Mouse (Mus musculus) splenic B cell, adult 2 months (primary cell): ENCODE measurements around the gene Kdm3a.

Source experiments
- DNase-seq: peaks from one replicate; pipeline ENCODE4 v3.0.0-alpha.2; 2011; ENCODE audit warnings: low read depth, low spot score
- H3K27me3 ChIP-seq: 2 replicates; pipeline ENCODE4 v1.6.1; 2012; ENCODE audit warnings: mild to moderate bottlenecking, low read length, moderate library complexity, mixed read lengths; ENCODE audit not compliant: control insufficient read depth, poor library complexity, insufficient read depth, severe bottlenecking
- H3K36me3 ChIP-seq: 2 replicates; pipeline ENCODE4 v1.6.1; 2012; ENCODE audit warnings: mild to moderate bottlenecking, low read length, moderate library complexity, mixed read lengths; ENCODE audit not compliant: control insufficient read depth, poor library complexity, insufficient read depth, severe bottlenecking

Kdm3a gene

GRCm38 (mm10) chr6:71632829-71633662, at the start of gene Kdm3a:
Gene Kdm3a, minus strand, starts transcription at chr6:71632990.
- Histone ChIP-seq H3K36me3 (0 out of 2 replicates have a peak, but pooled peaks cover 1% of the 10 kb centered on the region), H3K27me3 (no peaks in the 10 kb centered on the region)
- peak; percentile 99 for DNase-seq

- Histone ChIP-seq H3K27me3 (no peaks in the 10 kb centered on the region; the same call in 1 of the 2 replicates), H3K36me3 (no peaks in the 10 kb centered on the region)
- peak; percentile 7 for DNase-seq
Observed at GRCm38 (mm10) chr6:71678891-71679290, 46.1 kb upstream of the Kdm3a start.

- H3K27me3 ChIP-seq, result no peaks in the 10 kb centered on the region; the same call in 1 of the 2 replicates
- H3K36me3 ChIP-seq, result no peaks in the 10 kb centered on the region
- DNase-seq, result peak; percentile 19
Observed at GRCm38 (mm10) chr6:71673166-71673565, 40.4 kb upstream of the Kdm3a start.

- Histone ChIP-seq H3K36me3 (no peaks in the 10 kb centered on the region), H3K27me3 (no peaks in the 10 kb centered on the region)
- no peak for DNase-seq
Observed at GRCm38 (mm10) chr6:71664511-71664910, 31.7 kb upstream of the Kdm3a start.

- no peaks in the 10 kb centered on the region for H3K27me3 ChIP-seq
- no peaks in the 10 kb centered on the region for H3K36me3 ChIP-seq
- DNase-seq, result no peak
Observed at GRCm38 (mm10) chr6:71658290-71658689, 25.5 kb upstream of the Kdm3a start.

GRCm38 (mm10) chr6:71655835-71656234, 23.0 kb upstream of the Kdm3a start:
- Histone ChIP-seq H3K36me3 (no peaks in the 10 kb centered on the region), H3K27me3 (no peaks in the 10 kb centered on the region)
- no peak for DNase-seq

- no peaks in the 10 kb centered on the region for H3K36me3 ChIP-seq
- H3K27me3 ChIP-seq, result no peaks in the 10 kb centered on the region
- no peak for DNase-seq
Observed at GRCm38 (mm10) chr6:71651868-71652267, 19.1 kb upstream of the Kdm3a start.

- no peak for DNase-seq
- Histone ChIP-seq H3K36me3 (0 out of 2 replicates have a peak, but pooled peaks cover 1% of the 10 kb centered on the region), H3K27me3 (no peaks in the 10 kb centered on the region)
Observed at GRCm38 (mm10) chr6:71632486-71632828, 333 bp downstream of the Kdm3a start.

- Histone ChIP-seq H3K27me3 (no peaks in the 10 kb centered on the region), H3K36me3 (peaks cover 1% of the 10 kb centered on the region; the same call in 1 of the 2 replicates)
- no peak for DNase-seq
Observed at GRCm38 (mm10) chr6:71631706-71632461, 906 bp downstream of the Kdm3a start.

- H3K27me3 ChIP-seq, result no peaks in the 10 kb centered on the region
- DNase-seq, result peak; percentile 7
- H3K36me3 ChIP-seq, result peaks cover 1% of the 10 kb centered on the region; the same call in 1 of the 2 replicates
Observed at GRCm38 (mm10) chr6:71631196-71631595, 1.6 kb downstream of the Kdm3a start.

- H3K27me3 ChIP-seq, result no peaks in the 10 kb centered on the region
- H3K36me3 ChIP-seq, result peaks cover 14% of the 10 kb centered on the region; the same call in 1 of the 2 replicates
- no peak for DNase-seq
Observed at GRCm38 (mm10) chr6:71627325-71627724, 5.5 kb downstream of the Kdm3a start.

- H3K27me3 ChIP-seq, result no peaks in the 10 kb centered on the region
- no peak for DNase-seq
- H3K36me3 ChIP-seq, result peaks cover 14% of the 10 kb centered on the region; the same call in 1 of the 2 replicates
Observed at GRCm38 (mm10) chr6:71625984-71626383, 6.8 kb downstream of the Kdm3a start.

GRCm38 (mm10) chr6:71624723-71625122, 8.1 kb downstream of the Kdm3a start:
- DNase-seq, result no peak
- Histone ChIP-seq H3K36me3 (peaks cover 13% of the 10 kb centered on the region; the same call in 1 of the 2 replicates), H3K27me3 (no peaks in the 10 kb centered on the region)

GRCm38 (mm10) chr6:71621981-71622380, 10.8 kb downstream of the Kdm3a start:
- Histone ChIP-seq H3K27me3 (no peaks in the 10 kb centered on the region), H3K36me3 (peaks cover 17% of the 10 kb centered on the region)
- no peak for DNase-seq

GRCm38 (mm10) chr6:71621551-71621950, 11.2 kb downstream of the Kdm3a start:
- DNase-seq, result no peak
- Histone ChIP-seq H3K36me3 (peaks cover 19% of the 10 kb centered on the region), H3K27me3 (no peaks in the 10 kb centered on the region)
